8 mouse cellular contexts compared by ENCODE assay signal in the genomic region with DNA sequence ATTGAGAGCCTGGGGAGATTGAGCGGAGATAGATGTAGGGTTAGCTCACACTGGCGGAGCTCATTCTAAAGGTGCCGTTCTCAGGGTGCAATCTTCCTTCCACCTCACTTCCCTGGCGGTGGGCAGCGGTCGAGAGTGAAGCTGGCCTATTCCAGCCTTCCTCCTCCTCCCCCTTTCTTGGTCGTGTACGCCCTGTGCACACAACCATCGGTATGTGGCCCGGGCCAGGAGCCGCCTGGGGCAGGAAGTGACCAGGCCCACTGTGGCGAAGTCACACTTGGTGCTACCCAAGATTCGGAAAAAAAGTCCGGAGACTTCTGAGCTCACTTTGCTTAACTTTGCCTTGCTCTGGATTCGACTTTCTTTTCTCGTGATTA. TPM values are rescaled to one million over a fixed set of nuclear protein-coding genes. Genes with fewer than 3 reads are reported as not detected.
A peak's percentile ranks its signal among the peaks of the same experiment; 100 is the strongest.
DNase-seq lines count a peak whose midpoint lies in the region; ATAC-seq and TF ChIP-seq lines count a peak whose summit lies in the region.

No protein-coding gene starts in this region.

- H3K9me3 ChIP-seq in hindbrain, postnatal 0 days (ENCODE audit: low read length): no peaks in the 10 kb centered on the region
- no peaks in the 10 kb centered on the region for H3K9me3 ChIP-seq in limb, embryonic 10.5 days (replicated peaks)
- H3K9me3 ChIP-seq in midbrain, embryonic 10.5 days (replicated peaks): no peaks in the 10 kb centered on the region

- peak; percentile 3 for ATAC-seq in activated CD4-positive, CD25-positive, alpha-beta regulatory T cell, adult 4 months
- ATAC-seq in hindbrain, postnatal 0 days: no peak

- under 1% methylated on average over 16 of the region's 16 CpGs for WGBS in hindbrain, postnatal 0 days
- 1% methylated on average over 16 of the region's 16 CpGs for WGBS in limb, embryonic 10.5 days
- under 1% methylated on average over 16 of the region's 16 CpGs for WGBS in midbrain, embryonic 10.5 days

- H3K9ac ChIP-seq in hindbrain, postnatal 0 days (replicated peaks; ENCODE audit: low read length): peak overlapping the region; percentile 80

- H3K27ac ChIP-seq in hindbrain, postnatal 0 days: peak overlapping the region; percentile 96
- peak overlapping the region; percentile 94 for H3K27ac ChIP-seq in limb, embryonic 10.5 days
- peak overlapping the region; percentile 95 for H3K27ac ChIP-seq in midbrain, embryonic 10.5 days (replicated peaks)

- DNase-seq in embryo, embryonic 10 days (ENCODE audit: low spot score): peak; percentile 77
- peak; percentile 56 for DNase-seq in gastrocnemius, postnatal 10 days
- DNase-seq in hindbrain, postnatal 0 days (ENCODE audit: low spot score): peak; percentile 47
- DNase-seq in limb, embryonic 10.5 days (ENCODE audit: low spot score): peak; percentile 73
- DNase-seq in midbrain, embryonic 10.5 days (ENCODE audit: low spot score): peak; percentile 68
- DNase-seq in right cerebral cortex, postnatal 4 days: peak; percentile 33
- peak; percentile 57 to 71 for DNase-seq in urinary bladder, postnatal 4 days (ENCODE audit: low spot score in 2 of 2)

- peak overlapping the region; percentile 91 for H3K4me2 ChIP-seq in hindbrain, postnatal 0 days (ENCODE audit: low read depth, low read length)

- peak overlapping the region; percentile 83 for H3K4me3 ChIP-seq in hindbrain, postnatal 0 days (ENCODE audit: low read length)
- H3K4me3 ChIP-seq in limb, embryonic 10.5 days: peak overlapping the region; percentile 86
- peak overlapping the region; percentile 94 for H3K4me3 ChIP-seq in midbrain, embryonic 10.5 days

- no peak for TF ChIP-seq CTCF in hindbrain, postnatal 0 days (IDR thresholded peaks at IDR 0.05; ENCODE audit: low read depth)

- no peaks in the 10 kb centered on the region; the same call in 1 of the 2 replicates for H3K4me1 ChIP-seq in hindbrain, postnatal 0 days (ENCODE audit: insufficient read depth, low read length)
- peaks cover 15% of the 10 kb centered on the region for H3K4me1 ChIP-seq in limb, embryonic 10.5 days
- peaks cover 22% of the 10 kb centered on the region for H3K4me1 ChIP-seq in midbrain, embryonic 10.5 days

- H3K27me3 ChIP-seq in hindbrain, postnatal 0 days (ENCODE audit: insufficient read depth, low read length): no peaks in the 10 kb centered on the region
- no peaks in the 10 kb centered on the region for H3K27me3 ChIP-seq in limb, embryonic 10.5 days (ENCODE audit: low read depth, poor library complexity, severe bottlenecking)
- no peaks in the 10 kb centered on the region for H3K27me3 ChIP-seq in midbrain, embryonic 10.5 days (ENCODE audit: low read depth, poor library complexity, severe bottlenecking)

- no peaks in the 10 kb centered on the region for H3K36me3 ChIP-seq in hindbrain, postnatal 0 days (ENCODE audit: insufficient read depth, low read length)
- H3K36me3 ChIP-seq in limb, embryonic 10.5 days: 0 out of 2 replicates have a peak, but pooled peaks cover 2% of the 10 kb centered on the region
- peaks cover 4% of the 10 kb centered on the region; the same call in 1 of the 2 replicates for H3K36me3 ChIP-seq in midbrain, embryonic 10.5 days

RNA-seq across cellular contexts. Expression of a gene that starts 0.8 kb away (rescaled TPM):
- 100 to 1,000 TPM; 244 to 255 TPM for polyA plus RNA-seq in activated CD4-positive, CD25-positive, alpha-beta regulatory T cell, adult 4 months (2017; shearing (Covaris generic))
- total RNA-seq in gastrocnemius, postnatal 10 days (2021): 100 to 1,000 TPM in 1 of 2 experiments, 10 to 100 TPM in 1; 90.0 to 126 TPM
- total RNA-seq in hindbrain, postnatal 0 days (2014; rRNA removed): 111 and 119 TPM in 2 replicates
- 385 and 395 TPM in 2 replicates for polyA plus RNA-seq in hindbrain, postnatal 0 days (2015; fragmentation: Nextera tagmentation; extraction: Ambion mirVana)
- 464 and 513 TPM in 2 replicates for polyA plus RNA-seq in limb, embryonic 10.5 days (2016; fragmentation: Nextera tagmentation; extraction: Ambion mirVana)
- polyA plus RNA-seq in midbrain, embryonic 10.5 days (2016; fragmentation: Nextera tagmentation; extraction: Ambion mirVana): 517 and 522 TPM in 2 replicates

RNA-seq across cellular contexts. Expression of a gene that starts 31.0 kb away (rescaled TPM):
- polyA plus RNA-seq in activated CD4-positive, CD25-positive, alpha-beta regulatory T cell, adult 4 months (2017; shearing (Covaris generic)): 1 to 10 TPM; 4.8 to 4.9 TPM
- total RNA-seq in gastrocnemius, postnatal 10 days (2021): 1 to 10 TPM; 3.3 to 3.6 TPM
- 14.1 and 15.2 TPM in 2 replicates for total RNA-seq in hindbrain, postnatal 0 days (2014; rRNA removed)
- 9.5 TPM in 2 replicates for polyA plus RNA-seq in hindbrain, postnatal 0 days (2015; fragmentation: Nextera tagmentation; extraction: Ambion mirVana)
- polyA plus RNA-seq in limb, embryonic 10.5 days (2016; fragmentation: Nextera tagmentation; extraction: Ambion mirVana): 12.6 and 12.9 TPM in 2 replicates
- polyA plus RNA-seq in midbrain, embryonic 10.5 days (2016; fragmentation: Nextera tagmentation; extraction: Ambion mirVana): 11.2 and 11.8 TPM in 2 replicates

RNA-seq across cellular contexts. Expression of a gene that starts 54.4 kb away (rescaled TPM):
- polyA plus RNA-seq in activated CD4-positive, CD25-positive, alpha-beta regulatory T cell, adult 4 months (2017; shearing (Covaris generic)): not detected
- not detected for total RNA-seq in gastrocnemius, postnatal 10 days (2021)
- 0.63 and 1.0 TPM in 2 replicates for total RNA-seq in hindbrain, postnatal 0 days (2014; rRNA removed)
- 0.14 and 0.16 TPM in 2 replicates for polyA plus RNA-seq in hindbrain, postnatal 0 days (2015; fragmentation: Nextera tagmentation; extraction: Ambion mirVana)
- not detected in 2 replicates for polyA plus RNA-seq in limb, embryonic 10.5 days (2016; fragmentation: Nextera tagmentation; extraction: Ambion mirVana)
- polyA plus RNA-seq in midbrain, embryonic 10.5 days (2016; fragmentation: Nextera tagmentation; extraction: Ambion mirVana): 0.06 TPM in 1 of 2 replicates, not detected in the other
